Mouse (Mus musculus): ENCODE results near the gene 4930452B06Rik. TPM values are rescaled to one million over a fixed set of nuclear protein-coding genes. Genes with fewer than 3 reads are reported as not detected.

4930452B06Rik gene
- polyA plus RNA-seq, 1 experiment from 2014 or later = 18.5 TPM

DNA sequence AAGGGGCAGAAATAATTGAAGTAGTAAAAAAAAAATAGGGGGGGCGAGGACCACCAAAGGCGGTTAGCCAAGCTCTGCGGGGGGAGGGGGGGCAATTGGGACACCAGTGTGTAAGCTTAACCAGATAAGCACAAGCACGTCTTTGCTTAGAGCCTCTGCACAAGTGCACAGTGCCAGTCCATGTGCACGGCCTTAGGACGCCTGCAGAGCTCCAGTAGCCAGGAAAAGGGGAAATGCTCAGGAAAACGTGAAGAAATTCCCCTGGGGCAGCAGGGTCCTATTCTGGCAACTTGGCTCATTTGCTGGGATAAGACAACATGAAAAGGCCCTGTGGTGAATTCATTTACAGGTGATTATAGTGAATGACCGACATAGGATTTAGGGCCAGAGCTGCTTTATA lies 188.7 kb downstream of the 4930452B06Rik start:
- 74% methylated on average over 8 of the region's 8 CpGs for WGBS
- H3K4me2 ChIP-seq (ENCODE audit: low read depth, low read length) = no peak overlapping the region

DNA sequence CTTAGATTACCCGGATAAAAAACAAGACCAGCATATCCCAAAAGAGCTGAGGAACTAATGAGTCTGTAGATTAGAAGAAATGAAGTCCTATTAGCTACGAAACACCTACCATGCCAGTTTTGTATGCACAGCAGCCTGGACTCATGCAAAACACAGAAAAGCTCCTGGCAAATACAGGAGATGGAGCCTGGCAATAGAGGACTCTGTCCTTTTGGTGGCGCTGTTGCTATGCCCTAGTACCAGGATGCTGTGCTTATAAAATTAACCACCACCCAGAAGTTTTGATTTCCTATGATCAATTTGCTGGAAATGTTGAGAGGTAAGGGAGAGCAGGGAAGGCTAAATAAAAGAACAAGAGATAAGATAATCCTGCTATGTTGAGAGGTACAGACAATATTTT lies 189.4 kb downstream of the 4930452B06Rik start:
- Histone ChIP-seq H3K9ac (ENCODE audit: low read length) (no peak overlapping the region), H3K27ac (ENCODE audit: low read length) (no peak overlapping the region), H3K27me3 (ENCODE audit: control insufficient read depth, insufficient read depth, low read length) (no peaks in the 10 kb centered on the region), H3K4me1 (ENCODE audit: control insufficient read depth, insufficient read depth, low read length) (no peaks in the 10 kb centered on the region), H3K9me3 (replicated peaks; ENCODE audit: control insufficient read depth, low read length) (no peaks in the 10 kb centered on the region; the same call in 1 of the 2 replicates), H3K4me3 (ENCODE audit: low read length) (no peak overlapping the region), H3K4me2 (ENCODE audit: low read depth, low read length) (no peak overlapping the region), H3K36me3 (ENCODE audit: control insufficient read depth, insufficient read depth) (no peaks in the 10 kb centered on the region)
- ATAC-seq (replicated peaks; ENCODE audit: extremely low read depth, insufficient read depth, low FRiP score) = no peak
- 72% methylated on average over 3 of the region's 3 CpGs for WGBS

More for the DNA sequence above, 188.7 kb downstream of the 4930452B06Rik start:
- Histone ChIP-seq H3K36me3 (ENCODE audit: control insufficient read depth, insufficient read depth) (no peaks in the 10 kb centered on the region), H3K4me3 (ENCODE audit: low read length) (no peak overlapping the region), H3K27me3 (ENCODE audit: control insufficient read depth, insufficient read depth, low read length) (no peaks in the 10 kb centered on the region), H3K9me3 (replicated peaks; ENCODE audit: control insufficient read depth, low read length) (no peaks in the 10 kb centered on the region; the same call in 1 of the 2 replicates), H3K9ac (ENCODE audit: low read length) (no peak overlapping the region), H3K27ac (ENCODE audit: low read length) (no peak overlapping the region), H3K4me1 (ENCODE audit: control insufficient read depth, insufficient read depth, low read length) (no peaks in the 10 kb centered on the region)
- ATAC-seq (replicated peaks; ENCODE audit: extremely low read depth, insufficient read depth, low FRiP score) = no peak

DNA sequence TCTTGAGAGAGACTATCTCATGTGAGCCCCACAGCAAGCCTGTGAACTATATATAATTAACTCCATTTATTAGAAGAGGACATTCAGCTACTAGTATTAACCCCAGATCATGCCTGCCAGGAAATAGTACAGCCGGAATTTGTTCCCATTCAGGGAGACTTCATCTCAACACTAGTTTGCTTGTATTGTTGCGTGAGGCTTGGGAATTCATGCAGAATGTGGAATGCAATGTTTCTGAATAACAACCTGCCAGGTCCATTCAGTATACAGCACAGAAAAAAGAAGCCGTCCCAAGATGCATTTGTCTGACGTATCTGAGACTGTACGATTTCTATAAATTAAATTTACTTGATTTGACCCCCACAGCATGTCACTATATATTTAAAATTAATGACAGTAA lies 190.2 kb downstream of the 4930452B06Rik start:
- H3K36me3 ChIP-seq (ENCODE audit: control insufficient read depth, insufficient read depth) = no peaks in the 10 kb centered on the region
- H3K4me2 ChIP-seq (ENCODE audit: low read depth, low read length) = no peak overlapping the region
- no peaks in the 10 kb centered on the region for H3K27me3 ChIP-seq (ENCODE audit: control insufficient read depth, insufficient read depth, low read length)
- no peaks in the 10 kb centered on the region for H3K4me1 ChIP-seq (ENCODE audit: control insufficient read depth, insufficient read depth, low read length)
- H3K9me3 ChIP-seq (replicated peaks; ENCODE audit: control insufficient read depth, low read length) = no peaks in the 10 kb centered on the region; the same call in 1 of the 2 replicates
- 89% methylated on average over 5 of the region's 5 CpGs for whole genome bisulfite sequencing
- H3K4me3 ChIP-seq (ENCODE audit: low read length) = no peak overlapping the region
- H3K27ac ChIP-seq (ENCODE audit: low read length) = no peak overlapping the region
- no peak overlapping the region for H3K9ac ChIP-seq (ENCODE audit: low read length)
- ATAC-seq (replicated peaks; ENCODE audit: extremely low read depth, insufficient read depth, low FRiP score) = no peak

DNA sequence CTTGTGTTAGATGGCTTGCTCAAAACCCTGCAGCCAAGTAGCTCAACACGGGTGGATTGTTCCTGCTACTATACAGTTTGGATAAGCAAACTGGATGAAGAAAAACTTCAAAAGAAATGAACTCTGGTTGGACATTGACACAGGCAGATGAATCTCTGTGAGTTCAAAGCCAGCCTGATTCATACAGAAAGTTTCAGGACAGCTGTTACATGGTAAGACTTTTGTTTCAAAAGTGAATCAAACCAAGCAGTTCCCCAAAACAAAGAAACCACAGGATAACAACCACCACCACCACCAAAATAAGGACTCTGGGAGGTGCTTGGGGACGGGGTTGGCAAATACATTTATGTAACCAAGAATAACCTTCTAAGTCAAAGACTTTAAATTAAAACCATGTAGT lies 193.2 kb downstream of the 4930452B06Rik start:
- Histone ChIP-seq H3K27ac (ENCODE audit: low read length) (no peak overlapping the region), H3K27me3 (ENCODE audit: control insufficient read depth, insufficient read depth, low read length) (no peaks in the 10 kb centered on the region), H3K36me3 (ENCODE audit: control insufficient read depth, insufficient read depth) (no peaks in the 10 kb centered on the region), H3K4me3 (ENCODE audit: low read length) (no peak overlapping the region), H3K9ac (ENCODE audit: low read length) (no peak overlapping the region), H3K9me3 (replicated peaks; ENCODE audit: control insufficient read depth, low read length) (no peaks in the 10 kb centered on the region), H3K4me2 (ENCODE audit: low read depth, low read length) (no peak overlapping the region), H3K4me1 (ENCODE audit: control insufficient read depth, insufficient read depth, low read length) (no peaks in the 10 kb centered on the region)
- 73% methylated on average over 2 of the region's 2 CpGs for WGBS
- ATAC-seq (replicated peaks; ENCODE audit: extremely low read depth, insufficient read depth, low FRiP score) = no peak

DNA sequence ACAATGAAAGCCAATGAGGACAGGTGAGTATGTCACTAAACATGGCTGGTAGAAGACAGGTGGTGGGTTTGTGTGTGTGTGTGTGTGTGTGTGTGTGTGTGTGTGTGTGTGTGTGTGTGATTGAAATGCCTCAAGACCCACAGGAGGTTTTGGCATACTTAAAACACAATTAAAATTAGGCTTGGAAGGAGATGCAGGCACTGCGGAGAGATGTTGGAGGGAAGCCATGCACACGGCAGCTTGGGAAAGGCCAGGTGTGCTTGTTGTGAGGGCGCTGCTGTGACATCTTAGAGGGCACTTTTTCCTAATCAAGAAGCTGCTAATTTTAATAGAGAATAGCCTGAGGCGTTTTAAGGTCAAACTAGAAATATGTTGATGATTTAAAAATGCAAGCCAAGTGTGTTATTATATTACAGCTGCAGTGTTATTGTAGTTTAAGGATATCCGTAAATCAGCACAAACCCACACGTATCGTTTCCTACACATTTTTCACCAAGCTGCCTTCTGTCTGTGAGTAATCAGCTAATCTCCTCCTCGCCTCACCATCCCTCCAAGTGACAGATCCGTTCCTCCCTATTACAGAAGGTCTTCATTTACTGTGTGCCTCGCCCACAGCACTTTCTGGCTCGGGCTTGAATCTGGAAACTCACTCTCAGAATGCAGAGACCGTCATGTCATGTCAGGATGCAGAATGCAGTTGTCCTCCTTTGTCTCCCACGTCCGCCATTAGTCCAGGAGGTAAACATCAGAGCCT lies 201.5 kb downstream of the 4930452B06Rik start:
- H3K27ac ChIP-seq (ENCODE audit: low read length) = no peak overlapping the region
- H3K4me3 ChIP-seq (ENCODE audit: low read length) = no peak overlapping the region
- peaks cover 4% of the 10 kb centered on the region; the same call in 1 of the 2 replicates for H3K4me1 ChIP-seq (ENCODE audit: control insufficient read depth, insufficient read depth, low read length)
- H3K27me3 ChIP-seq (ENCODE audit: control insufficient read depth, insufficient read depth, low read length) = no peaks in the 10 kb centered on the region
- no peaks in the 10 kb centered on the region for H3K36me3 ChIP-seq (ENCODE audit: control insufficient read depth, insufficient read depth)
- H3K9ac ChIP-seq (ENCODE audit: low read length) = no peak overlapping the region
- no peak overlapping the region for H3K4me2 ChIP-seq (ENCODE audit: low read depth, low read length)
- ATAC-seq (replicated peaks; ENCODE audit: extremely low read depth, insufficient read depth, low FRiP score) = no peak
- 70% methylated on average over 14 of the region's 14 CpGs for WGBS
- H3K9me3 ChIP-seq (replicated peaks; ENCODE audit: control insufficient read depth, low read length) = no peaks in the 10 kb centered on the region

DNA sequence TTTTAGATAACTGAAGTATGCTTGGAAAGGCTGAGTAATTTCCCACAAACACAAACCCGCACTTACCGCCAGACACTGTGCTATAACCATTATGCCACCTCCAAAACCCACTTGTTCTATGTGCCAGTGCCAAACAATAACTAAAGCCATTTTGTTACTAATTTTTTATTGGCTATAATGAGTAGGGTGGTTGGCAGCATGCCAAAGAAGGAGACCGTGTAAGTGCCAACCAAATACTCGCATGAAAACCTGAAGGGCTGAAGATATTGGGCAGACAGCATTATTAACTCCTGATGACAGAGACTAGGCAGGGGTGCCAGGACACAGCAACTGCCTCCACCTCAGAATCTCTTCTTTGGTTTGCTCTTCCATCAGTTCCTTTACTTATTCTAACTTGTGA lies 203.1 kb downstream of the 4930452B06Rik start:
- WGBS = 36% methylated on average over 4 of the region's 4 CpGs
- no peak for ATAC-seq (replicated peaks; ENCODE audit: extremely low read depth, insufficient read depth, low FRiP score)
- H3K4me2 ChIP-seq (ENCODE audit: low read depth, low read length) = no peak overlapping the region
- H3K4me3 ChIP-seq (ENCODE audit: low read length) = no peak overlapping the region
- H3K27me3 ChIP-seq (ENCODE audit: control insufficient read depth, insufficient read depth, low read length) = no peaks in the 10 kb centered on the region
- H3K4me1 ChIP-seq (ENCODE audit: control insufficient read depth, insufficient read depth, low read length) = peaks cover 4% of the 10 kb centered on the region; the same call in 1 of the 2 replicates
- no peak overlapping the region for H3K27ac ChIP-seq (ENCODE audit: low read length)
- H3K9ac ChIP-seq (ENCODE audit: low read length) = no peak overlapping the region
- no peaks in the 10 kb centered on the region for H3K36me3 ChIP-seq (ENCODE audit: control insufficient read depth, insufficient read depth)
- H3K9me3 ChIP-seq (replicated peaks; ENCODE audit: control insufficient read depth, low read length) = no peaks in the 10 kb centered on the region

DNA sequence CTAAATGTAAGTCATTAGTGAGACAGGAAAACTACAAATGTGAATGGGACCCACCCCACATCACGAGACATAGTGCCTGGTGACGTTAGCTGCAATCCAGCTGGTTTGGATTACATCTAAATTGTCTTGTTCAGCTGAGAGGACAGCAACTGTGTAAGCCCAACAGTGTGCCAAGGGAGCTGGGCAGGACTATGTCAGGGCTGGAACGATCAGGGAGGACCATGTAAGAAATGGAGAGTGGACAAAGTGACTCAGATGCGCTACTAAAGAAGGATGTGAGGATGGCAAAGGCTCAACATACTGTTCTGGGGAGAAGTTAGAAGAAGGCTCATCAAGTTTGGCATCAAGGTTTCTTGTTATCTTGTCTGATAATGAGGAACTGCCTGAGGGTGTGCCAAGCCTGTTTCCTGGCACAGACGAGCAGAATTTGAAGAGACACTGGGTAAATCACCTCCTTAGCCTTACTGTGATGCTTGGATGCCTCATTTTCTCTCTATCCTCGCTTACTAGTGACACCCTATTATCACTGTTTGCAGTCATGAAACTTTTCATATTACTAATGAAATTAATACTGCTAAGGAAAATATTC lies 203.6 kb downstream of the 4930452B06Rik start:
- Histone ChIP-seq H3K27me3 (ENCODE audit: control insufficient read depth, insufficient read depth, low read length) (no peaks in the 10 kb centered on the region), H3K27ac (ENCODE audit: low read length) (no peak overlapping the region), H3K9ac (ENCODE audit: low read length) (no peak overlapping the region), H3K9me3 (replicated peaks; ENCODE audit: control insufficient read depth, low read length) (no peaks in the 10 kb centered on the region), H3K4me2 (ENCODE audit: low read depth, low read length) (no peak overlapping the region), H3K36me3 (ENCODE audit: control insufficient read depth, insufficient read depth) (no peaks in the 10 kb centered on the region), H3K4me1 (ENCODE audit: control insufficient read depth, insufficient read depth, low read length) (peaks cover 4% of the 10 kb centered on the region; the same call in 1 of the 2 replicates), H3K4me3 (ENCODE audit: low read length) (no peak overlapping the region)
- ATAC-seq (replicated peaks; ENCODE audit: extremely low read depth, insufficient read depth, low FRiP score) = no peak
- 69% methylated on average over 6 of the region's 6 CpGs for WGBS

DNA sequence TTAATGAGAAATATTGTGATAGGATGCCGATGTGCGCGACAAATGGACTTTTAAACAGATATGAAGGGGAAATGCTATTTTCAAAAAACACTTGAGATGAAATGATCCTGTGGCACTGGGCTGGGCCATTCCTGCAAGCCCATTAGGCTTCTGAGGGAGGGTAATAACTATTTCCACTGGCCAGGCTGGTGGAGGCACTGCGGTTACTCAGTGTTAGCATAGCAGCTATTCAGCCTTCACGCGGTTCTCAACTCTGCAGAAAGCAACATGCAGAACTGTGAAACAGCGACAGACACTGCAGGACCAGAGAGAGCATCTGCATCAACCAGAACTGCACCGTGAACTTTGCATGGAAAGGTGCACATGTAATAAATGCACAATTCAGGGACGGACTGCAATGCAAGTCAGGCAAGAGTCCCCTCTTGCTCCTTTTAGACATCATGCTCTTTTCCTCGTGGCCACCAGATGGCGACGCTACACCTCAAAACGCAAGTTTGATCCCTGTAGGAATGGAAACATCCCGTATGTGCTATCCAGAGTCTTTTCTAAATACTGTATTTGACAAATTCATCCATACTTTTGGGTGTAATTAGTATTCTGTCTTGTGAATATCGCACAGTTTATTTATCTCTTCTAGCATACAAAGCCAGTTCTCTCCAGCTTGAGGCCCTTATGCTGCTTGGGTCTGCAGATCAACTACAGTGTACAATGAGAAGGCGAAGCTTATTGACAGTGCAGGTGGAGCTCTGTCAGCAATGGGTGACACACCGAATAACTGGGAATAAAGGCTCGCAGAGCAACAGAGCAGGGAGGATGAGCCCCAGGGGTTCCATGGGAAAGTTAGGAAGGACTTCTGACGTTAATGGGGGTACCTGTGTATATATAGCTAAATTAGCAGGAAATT lies 205.6 kb downstream of the 4930452B06Rik start:
- Histone ChIP-seq H3K4me1 (ENCODE audit: control insufficient read depth, insufficient read depth, low read length) (peaks cover 4% of the 10 kb centered on the region; the same call in 1 of the 2 replicates), H3K9ac (ENCODE audit: low read length) (no peak overlapping the region), H3K27me3 (ENCODE audit: control insufficient read depth, insufficient read depth, low read length) (no peaks in the 10 kb centered on the region), H3K9me3 (replicated peaks; ENCODE audit: control insufficient read depth, low read length) (no peaks in the 10 kb centered on the region), H3K36me3 (ENCODE audit: control insufficient read depth, insufficient read depth) (no peaks in the 10 kb centered on the region), H3K4me3 (ENCODE audit: low read length) (no peak overlapping the region), H3K4me2 (ENCODE audit: low read depth, low read length) (no peak overlapping the region), H3K27ac (ENCODE audit: low read length) (no peak overlapping the region)
- WGBS = 44% methylated on average over 19 of the region's 19 CpGs
- ATAC-seq (replicated peaks; ENCODE audit: extremely low read depth, insufficient read depth, low FRiP score) = no peak
